10 mouse cellular contexts compared by ENCODE assay signal in genomic region chr8:12983681-12984467, GRCm38 (mm10). TPM values are rescaled to one million over a fixed set of nuclear protein-coding genes. Genes with fewer than 3 reads are reported as not detected.
DNase-seq lines count a peak whose midpoint lies in the region; ATAC-seq and TF ChIP-seq lines count a peak whose summit lies in the region.
"Had no signal": no experiment of that assay in that cellular context is flagged by ENCODE, and none has a peak within 500 bp of the region (broad histone marks: within the 10 kb centered on the region; RNA-seq: fewer than 3 reads in every experiment).

No protein-coding gene starts in this region.

- H3K4me1 ChIP-seq in hindbrain, postnatal 0 days (ENCODE audit: insufficient read depth, low read length) = no peaks in the 10 kb centered on the region
- no peaks in the 10 kb centered on the region for H3K4me1 ChIP-seq in hindbrain, embryonic 12.5 days
- H3K4me1 ChIP-seq in midbrain, postnatal 0 days (ENCODE audit: insufficient read depth, low read length) = no peaks in the 10 kb centered on the region
- H3K4me1 ChIP-seq in kidney, embryonic 15.5 days = no peaks in the 10 kb centered on the region

- no peaks in the 10 kb centered on the region for H3K27me3 ChIP-seq in hindbrain, postnatal 0 days (ENCODE audit: insufficient read depth, low read length)
- H3K27me3 ChIP-seq in hindbrain, embryonic 12.5 days = no peaks in the 10 kb centered on the region
- no peaks in the 10 kb centered on the region for H3K27me3 ChIP-seq in midbrain, postnatal 0 days (ENCODE audit: insufficient read depth, low read length)
- no peaks in the 10 kb centered on the region for H3K27me3 ChIP-seq in kidney, embryonic 15.5 days

- ATAC-seq in hindbrain, postnatal 0 days = peak; percentile 71; the same call in 1 of the 2 replicates
- ATAC-seq in hindbrain, embryonic 12.5 days (ENCODE audit: low FRiP score) = no peak
- peak; percentile 58; the same call in 1 of the 2 replicates for ATAC-seq in midbrain, postnatal 0 days (ENCODE audit: low FRiP score)
- no peak for ATAC-seq in kidney, embryonic 15.5 days (replicated peaks; ENCODE audit: low FRiP score)

- no peak overlapping the region for H3K4me3 ChIP-seq in hindbrain, postnatal 0 days (ENCODE audit: low read length)
- H3K4me3 ChIP-seq in hindbrain, embryonic 12.5 days = no peak overlapping the region
- no peak overlapping the region for H3K4me3 ChIP-seq in midbrain, postnatal 0 days (ENCODE audit: low read depth, low read length)
- no peak overlapping the region for H3K4me3 ChIP-seq in kidney, embryonic 15.5 days (replicated peaks)
- H3K4me3 ChIP-seq: heart, adult 2 months had no signal

- no peaks in the 10 kb centered on the region for H3K9me3 ChIP-seq in hindbrain, postnatal 0 days (ENCODE audit: low read length)
- no peaks in the 10 kb centered on the region for H3K9me3 ChIP-seq in hindbrain, embryonic 12.5 days (replicated peaks)
- no peaks in the 10 kb centered on the region for H3K9me3 ChIP-seq in midbrain, postnatal 0 days (ENCODE audit: low read length)
- no peaks in the 10 kb centered on the region for H3K9me3 ChIP-seq in kidney, embryonic 15.5 days (replicated peaks)

- peak; percentile 9; the same call in 1 of the 2 replicates for TF ChIP-seq CTCF in hindbrain, postnatal 0 days (IDR thresholded peaks at IDR 0.05; ENCODE audit: low read depth)
- no peak for TF ChIP-seq CTCF in midbrain, postnatal 0 days (IDR thresholded peaks at IDR 0.05)

- no peak overlapping the region; the same call in 1 of the 2 replicates for H3K27ac ChIP-seq in hindbrain, postnatal 0 days
- H3K27ac ChIP-seq in hindbrain, embryonic 12.5 days = no peak overlapping the region
- no peak overlapping the region for H3K27ac ChIP-seq in midbrain, postnatal 0 days (ENCODE audit: low read depth, low read length)
- no peak overlapping the region for H3K27ac ChIP-seq in kidney, embryonic 15.5 days
- H3K27ac ChIP-seq: heart, adult 2 months had no signal

- no peak overlapping the region for H3K4me2 ChIP-seq in hindbrain, postnatal 0 days (ENCODE audit: low read depth, low read length)
- H3K4me2 ChIP-seq in hindbrain, embryonic 12.5 days (replicated peaks) = no peak overlapping the region
- no peak overlapping the region for H3K4me2 ChIP-seq in midbrain, postnatal 0 days (ENCODE audit: low read depth, low read length, poor library complexity, severe bottlenecking)
- no peak overlapping the region for H3K4me2 ChIP-seq in kidney, embryonic 15.5 days

- H3K36me3 ChIP-seq in hindbrain, postnatal 0 days (ENCODE audit: insufficient read depth, low read length) = peaks cover 29% of the 10 kb centered on the region
- peaks cover 65% of the 10 kb centered on the region for H3K36me3 ChIP-seq in hindbrain, embryonic 12.5 days
- peaks cover 42% of the 10 kb centered on the region for H3K36me3 ChIP-seq in midbrain, postnatal 0 days (ENCODE audit: insufficient read depth, low read length)
- H3K36me3 ChIP-seq in kidney, embryonic 15.5 days = peaks cover 19% of the 10 kb centered on the region

- WGBS in hindbrain, postnatal 0 days = 73% methylated on average over 18 of the region's 18 CpGs
- WGBS in hindbrain, embryonic 12.5 days = 87% methylated on average over 18 of the region's 18 CpGs
- 76% methylated on average over 18 of the region's 18 CpGs for WGBS in midbrain, postnatal 0 days
- 82% methylated on average over 18 of the region's 18 CpGs for WGBS in kidney, embryonic 15.5 days

- DNase-seq in hindbrain, postnatal 0 days (ENCODE audit: low spot score) = peak; percentile 54
- DNase-seq in cerebellum, postnatal 25 days = peak; percentile 87 to 89
- peak; percentile 79 to 93 for DNase-seq in layer of hippocampus, postnatal 14 days (ENCODE audit: low spot score in 2 of 2)
- peak; percentile 52 for DNase-seq in midbrain, postnatal 0 days (ENCODE audit: low spot score)
- no peak for DNase-seq in spleen, adult 12 weeks (ENCODE audit: low spot score)
- no peak for DNase-seq in c-Kit-positive CD71-positive TER-119-positive erythroid progenitor cells, embryonic 14.5 days (ENCODE audit: low spot score)

- no peak overlapping the region for H3K9ac ChIP-seq in hindbrain, postnatal 0 days (replicated peaks; ENCODE audit: low read length)
- no peak overlapping the region for H3K9ac ChIP-seq in hindbrain, embryonic 12.5 days
- H3K9ac ChIP-seq in midbrain, postnatal 0 days (replicated peaks; ENCODE audit: low read length, poor library complexity, severe bottlenecking) = no peak overlapping the region
- no peak overlapping the region for H3K9ac ChIP-seq in kidney, embryonic 15.5 days

RNA-seq across cellular contexts. Expression of gene F7, which starts 42.0 kb away (rescaled TPM):
- total RNA-seq in hindbrain, postnatal 0 days (2014; rRNA removed) = 0.10 TPM in 1 of 2 replicates, not detected in the other
- not detected in 2 replicates for polyA plus RNA-seq in hindbrain, postnatal 0 days (2015; fragmentation: Nextera tagmentation; extraction: Ambion mirVana)
- not detected in 2 replicates for polyA plus RNA-seq in hindbrain, embryonic 12.5 days (2016; fragmentation: Nextera tagmentation; extraction: Ambion mirVana)
- total RNA-seq in layer of hippocampus, postnatal 14 days (2021) = under 1 TPM; 0.23 to 0.41 TPM
- total RNA-seq in midbrain, postnatal 0 days (2014; rRNA removed) = not detected in 2 replicates
- 0.07 and 0.09 TPM in 2 replicates for polyA plus RNA-seq in midbrain, postnatal 0 days (2015; fragmentation: Nextera tagmentation; extraction: Ambion mirVana)
- 0.19 and 0.21 TPM in 2 replicates for polyA plus RNA-seq in kidney, embryonic 15.5 days (2015; fragmentation: Nextera tagmentation; extraction: Ambion mirVana)

RNA-seq across cellular contexts. Expression of gene F10, which starts 53.2 kb away (rescaled TPM):
- total RNA-seq in hindbrain, postnatal 0 days (2014; rRNA removed) = 0.05 TPM in 1 of 2 replicates, not detected in the other
- polyA plus RNA-seq in hindbrain, postnatal 0 days (2015; fragmentation: Nextera tagmentation; extraction: Ambion mirVana) = 0.14 and 0.34 TPM in 2 replicates
- 0.59 and 0.66 TPM in 2 replicates for polyA plus RNA-seq in hindbrain, embryonic 12.5 days (2016; fragmentation: Nextera tagmentation; extraction: Ambion mirVana)
- not detected for total RNA-seq in layer of hippocampus, postnatal 14 days (2021)
- total RNA-seq in midbrain, postnatal 0 days (2014; rRNA removed) = 0.33 TPM in 1 of 2 replicates, not detected in the other
- polyA plus RNA-seq in midbrain, postnatal 0 days (2015; fragmentation: Nextera tagmentation; extraction: Ambion mirVana) = 0.21 TPM in 1 of 2 replicates, not detected in the other
- 1.8 and 3.7 TPM in 2 replicates for polyA plus RNA-seq in kidney, embryonic 15.5 days (2015; fragmentation: Nextera tagmentation; extraction: Ambion mirVana)
- total RNA-seq: ES-E14 had no signal

Comparison
In these comparisons a context has a peak if more than half of its experiments do, and no peak if none do; other contexts are left out.
1. ATAC-seq: peak in hindbrain, postnatal 0 days (single experiment) and midbrain, postnatal 0 days (single experiment); none in hindbrain, embryonic 12.5 days (single experiment) and kidney, embryonic 15.5 days (single experiment).
2. DNase-seq: peak in hindbrain, postnatal 0 days (single experiment), cerebellum, postnatal 25 days (2 of 2), layer of hippocampus, postnatal 14 days (2 of 2) and midbrain, postnatal 0 days (single experiment); none in spleen, adult 12 weeks (single experiment) and c-Kit-positive CD71-positive TER-119-positive erythroid progenitor cells, embryonic 14.5 days (single experiment).